In genomic region chr2:172394052-172394392, GRCm38 (mm10) we compare ENCODE assay signal across 13 mouse cellular contexts. TPM values are rescaled to one million over a fixed set of nuclear protein-coding genes. Genes with fewer than 3 reads are reported as not detected.
DNase-seq lines count a peak whose midpoint lies in the region; ATAC-seq and TF ChIP-seq lines count a peak whose summit lies in the region.
"Had no signal": no experiment of that assay in that cellular context is flagged by ENCODE, and none has a peak within 500 bp of the region (broad histone marks: within the 10 kb centered on the region; RNA-seq: fewer than 3 reads in every experiment).

No protein-coding gene starts in this region.

- no peak for ATAC-seq in heart, postnatal 0 days (ENCODE audit: insufficient read depth, low read depth)
- ATAC-seq in forebrain, embryonic 13.5 days = no peak
- ATAC-seq: midbrain, embryonic 16.5 days; Patski had no signal

- H3K4me1 ChIP-seq in heart, postnatal 0 days (ENCODE audit: control insufficient read depth, insufficient read depth) = no peaks in the 10 kb centered on the region
- H3K4me1 ChIP-seq in spleen, adult 2 months (ENCODE audit: control insufficient read depth, insufficient read depth, insufficient read length) = peaks cover 10% of the 10 kb centered on the region; the same call in 1 of the 2 replicates
- peaks cover 51% of the 10 kb centered on the region for H3K4me1 ChIP-seq in bone marrow macrophage, adult 2 months (ENCODE audit: control insufficient read depth, insufficient read depth, low read length)
- no peaks in the 10 kb centered on the region for H3K4me1 ChIP-seq in small intestine, adult 2 months (ENCODE audit: control insufficient read depth, insufficient read depth, insufficient read length, low read length)
- no peaks in the 10 kb centered on the region for H3K4me1 ChIP-seq in forebrain, embryonic 13.5 days

- no peaks in the 10 kb centered on the region for H3K36me3 ChIP-seq in heart, postnatal 0 days (replicated peaks; ENCODE audit: control insufficient read depth, insufficient read depth, low read length)
- no peaks in the 10 kb centered on the region for H3K36me3 ChIP-seq in spleen, adult 2 months (ENCODE audit: control insufficient read depth, insufficient read depth, low read length)
- H3K36me3 ChIP-seq in small intestine, adult 2 months (ENCODE audit: control insufficient read depth, insufficient read depth, low read length) = no peaks in the 10 kb centered on the region
- no peaks in the 10 kb centered on the region for H3K36me3 ChIP-seq in forebrain, embryonic 13.5 days (ENCODE audit: poor library complexity, severe bottlenecking)
- H3K36me3 ChIP-seq: hindbrain, embryonic 10.5 days had no signal

- no peak for DNase-seq in heart, postnatal 0 days (ENCODE audit: low spot score)
- DNase-seq in heart, adult 18-20 months = no peak
- no peak for DNase-seq in spleen, adult 2 months (ENCODE audit: low read depth in 1 of 2, low spot score in 2 of 2)
- DNase-seq in spleen, postnatal 10 days (ENCODE audit: low spot score in 2 of 2) = no peak
- DNase-seq: cerebellum, adult 8-10 months; embryo, embryonic 11 days; gastrocnemius, postnatal 36 days had no signal

- TF ChIP-seq CTCF in heart, postnatal 0 days (IDR thresholded peaks at IDR 0.05; ENCODE audit: low read depth) = no peak
- no peak for TF ChIP-seq CTCF in spleen, adult 2 months (IDR thresholded peaks at IDR 0.05; ENCODE audit: extremely low read depth, insufficient read depth, insufficient read length, insufficient replicate concordance)
- TF ChIP-seq CTCF in bone marrow macrophage, adult 2 months (IDR thresholded peaks at IDR 0.05; ENCODE audit: low read depth, low read length) = no peak
- TF ChIP-seq CTCF in small intestine, adult 2 months (IDR thresholded peaks at IDR 0.05; ENCODE audit: extremely low read depth, insufficient read length, insufficient replicate concordance, low read depth, low read length) = no peak

- H3K27me3 ChIP-seq in heart, postnatal 0 days (ENCODE audit: control insufficient read depth, insufficient read depth, low read length) = 0 out of 2 replicates have a peak, but pooled peaks cover 5% of the 10 kb centered on the region
- H3K27me3 ChIP-seq in spleen, adult 2 months (ENCODE audit: control insufficient read depth, insufficient read depth, low read length) = no peaks in the 10 kb centered on the region
- no peaks in the 10 kb centered on the region for H3K27me3 ChIP-seq in small intestine, adult 2 months (ENCODE audit: control insufficient read depth, insufficient read depth, low read length)
- H3K27me3 ChIP-seq in forebrain, embryonic 13.5 days = no peaks in the 10 kb centered on the region

- TF ChIP-seq EP300 in heart, postnatal 0 days (IDR thresholded peaks at IDR 0.05; ENCODE audit: low read depth) = no peak

- TF ChIP-seq POLR2A in spleen, adult 2 months (IDR thresholded peaks at IDR 0.05; ENCODE audit: low read depth, low read length) = no peak
- TF ChIP-seq POLR2A in bone marrow macrophage, adult 2 months (IDR thresholded peaks at IDR 0.05; ENCODE audit: borderline replicate concordance, low read depth, low read length) = no peak
- TF ChIP-seq POLR2A in small intestine, adult 2 months (IDR thresholded peaks at IDR 0.05; ENCODE audit: low read depth, low read length) = no peak

- peak overlapping the region; percentile 34; the same call in 1 of the 2 replicates for H3K4me2 ChIP-seq in heart, postnatal 0 days (ENCODE audit: low read depth, low read length)
- no peak overlapping the region for H3K4me2 ChIP-seq in forebrain, embryonic 13.5 days

- H3K27ac ChIP-seq in heart, postnatal 0 days (ENCODE audit: low read depth) = no peak overlapping the region
- H3K27ac ChIP-seq in spleen, adult 2 months (ENCODE audit: insufficient read depth, low read length) = 0 out of 2 replicates have a peak overlapping the region, but pooled peaks have one; percentile 16
- no peak overlapping the region for H3K27ac ChIP-seq in bone marrow macrophage, adult 2 months (ENCODE audit: insufficient read depth, low read depth, low read length)
- no peak overlapping the region for H3K27ac ChIP-seq in small intestine, adult 2 months (ENCODE audit: insufficient read depth, low read depth, low read length)
- no peak overlapping the region for H3K27ac ChIP-seq in forebrain, embryonic 13.5 days
- H3K27ac ChIP-seq: hindbrain, embryonic 10.5 days had no signal

- H3K4me3 ChIP-seq in heart, postnatal 0 days (ENCODE audit: low read depth, low read length) = no peak overlapping the region
- H3K4me3 ChIP-seq in spleen, adult 2 months (ENCODE audit: extremely low read depth, insufficient read depth, insufficient read length) = peak overlapping the region; percentile 39; the same call in 1 of the 2 replicates
- H3K4me3 ChIP-seq in bone marrow macrophage, adult 2 months (ENCODE audit: insufficient read depth, low read length) = peak overlapping the region; percentile 48
- peak overlapping the region; percentile 40 for H3K4me3 ChIP-seq in small intestine, adult 2 months (ENCODE audit: low read depth, low read length)
- H3K4me3 ChIP-seq in forebrain, embryonic 13.5 days = no peak overlapping the region
- H3K4me3 ChIP-seq: hindbrain, embryonic 10.5 days had no signal

- no peak overlapping the region for H3K9ac ChIP-seq in heart, postnatal 0 days (replicated peaks; ENCODE audit: low read depth, low read length)
- H3K9ac ChIP-seq in forebrain, embryonic 13.5 days = no peak overlapping the region

- 47% methylated on average over 2 of the region's 2 CpGs for WGBS in heart, postnatal 0 days
- WGBS in spleen, adult 2 months = 52% methylated on average over 2 of the region's 2 CpGs
- WGBS in small intestine, adult 2 months = 45% methylated on average over 2 of the region's 2 CpGs
- 72% methylated on average over 2 of the region's 2 CpGs for WGBS in forebrain, embryonic 13.5 days

- H3K9me3 ChIP-seq in heart, postnatal 0 days (replicated peaks; ENCODE audit: control insufficient read depth, low read length) = no peaks in the 10 kb centered on the region
- no peaks in the 10 kb centered on the region for H3K9me3 ChIP-seq in forebrain, embryonic 13.5 days (replicated peaks)
- H3K9me3 ChIP-seq: hindbrain, embryonic 10.5 days had no signal

RNA-seq across cellular contexts. Expression of gene Cass4, which starts 0.4 kb away (rescaled TPM):
- 0.19 and 1.1 TPM in 2 replicates for total RNA-seq in heart, postnatal 0 days (2014; rRNA removed; ENCODE audit: low replicate concordance)
- 0.16 and 0.20 TPM in 2 replicates for polyA plus RNA-seq in heart, postnatal 0 days (2015; fragmentation: Nextera tagmentation; extraction: Ambion mirVana)
- total RNA-seq in heart, adult 18-20 months (2021) = under 1 TPM; 0.27 to 0.28 TPM
- 1.6 and 2.0 TPM in 2 replicates for polyA plus RNA-seq in spleen, adult 2 months (2012; rRNA removed)
- 1.8 and 2.2 TPM in 2 replicates for polyA plus RNA-seq in bone marrow macrophage, adult 2 months (2012; ENCODE audit: insufficient read depth, insufficient read length, missing spikeins)
- 0.37 and 0.61 TPM in 2 replicates for polyA plus RNA-seq in small intestine, adult 2 months (2012; rRNA removed)
- 0.05 TPM in 1 of 2 replicates, not detected in the other for polyA plus RNA-seq in forebrain, embryonic 13.5 days (2015; fragmentation: Nextera tagmentation; extraction: Ambion mirVana)
- polyA plus RNA-seq: Patski had no signal

RNA-seq across cellular contexts. Expression of gene Cstf1, which starts 23.5 kb away (rescaled TPM):
- total RNA-seq in heart, postnatal 0 days (2014; rRNA removed; ENCODE audit: low replicate concordance) = 24.0 and 39.0 TPM in 2 replicates
- polyA plus RNA-seq in heart, postnatal 0 days (2015; fragmentation: Nextera tagmentation; extraction: Ambion mirVana) = 18.9 and 20.3 TPM in 2 replicates
- 10 to 100 TPM; 14.2 to 19.4 TPM for total RNA-seq in heart, adult 18-20 months (2021)
- polyA plus RNA-seq in spleen, adult 2 months (2012; rRNA removed) = 26.0 and 31.5 TPM in 2 replicates
- 16.2 and 16.8 TPM in 2 replicates for polyA plus RNA-seq in bone marrow macrophage, adult 2 months (2012; ENCODE audit: insufficient read depth, insufficient read length, missing spikeins)
- polyA plus RNA-seq in small intestine, adult 2 months (2012; rRNA removed) = 12.2 and 20.9 TPM in 2 replicates
- polyA plus RNA-seq in forebrain, embryonic 13.5 days (2015; fragmentation: Nextera tagmentation; extraction: Ambion mirVana) = 36.8 and 37.9 TPM in 2 replicates

RNA-seq across cellular contexts. Expression of gene Aurka, which starts 23.7 kb away (rescaled TPM):
- total RNA-seq in heart, postnatal 0 days (2014; rRNA removed; ENCODE audit: low replicate concordance) = 36.6 and 54.8 TPM in 2 replicates
- polyA plus RNA-seq in heart, postnatal 0 days (2015; fragmentation: Nextera tagmentation; extraction: Ambion mirVana) = 23.9 and 25.5 TPM in 2 replicates
- total RNA-seq in heart, adult 18-20 months (2021) = under 1 TPM; 0.55 to 0.93 TPM
- polyA plus RNA-seq in spleen, adult 2 months (2012; rRNA removed) = 8.1 and 10.0 TPM in 2 replicates
- 22.3 and 24.7 TPM in 2 replicates for polyA plus RNA-seq in bone marrow macrophage, adult 2 months (2012; ENCODE audit: insufficient read depth, insufficient read length, missing spikeins)
- polyA plus RNA-seq in small intestine, adult 2 months (2012; rRNA removed) = 4.4 and 9.9 TPM in 2 replicates
- 100 and 102 TPM in 2 replicates for polyA plus RNA-seq in forebrain, embryonic 13.5 days (2015; fragmentation: Nextera tagmentation; extraction: Ambion mirVana)

RNA-seq across cellular contexts. Expression of gene Rtf2, which starts 46.3 kb away (rescaled TPM):
- total RNA-seq in heart, postnatal 0 days (2014; rRNA removed; ENCODE audit: low replicate concordance) = 34.0 and 49.7 TPM in 2 replicates
- 45.1 and 45.9 TPM in 2 replicates for polyA plus RNA-seq in heart, postnatal 0 days (2015; fragmentation: Nextera tagmentation; extraction: Ambion mirVana)
- total RNA-seq in heart, adult 18-20 months (2021) = 10 to 100 TPM; 30.6 to 32.7 TPM
- 30.9 and 35.0 TPM in 2 replicates for polyA plus RNA-seq in spleen, adult 2 months (2012; rRNA removed)
- 111 TPM in 2 replicates for polyA plus RNA-seq in bone marrow macrophage, adult 2 months (2012; ENCODE audit: insufficient read depth, insufficient read length, missing spikeins)
- polyA plus RNA-seq in small intestine, adult 2 months (2012; rRNA removed) = 16.2 and 35.9 TPM in 2 replicates
- 99.2 and 99.3 TPM in 2 replicates for polyA plus RNA-seq in forebrain, embryonic 13.5 days (2015; fragmentation: Nextera tagmentation; extraction: Ambion mirVana)

RNA-seq across cellular contexts. Expression of gene Fam210b, which starts 48.7 kb away (rescaled TPM):
- 3.3 and 6.6 TPM in 2 replicates for total RNA-seq in heart, postnatal 0 days (2014; rRNA removed; ENCODE audit: low replicate concordance)
- 9.4 and 10.0 TPM in 2 replicates for polyA plus RNA-seq in heart, postnatal 0 days (2015; fragmentation: Nextera tagmentation; extraction: Ambion mirVana)
- 1 to 10 TPM; 5.5 to 5.9 TPM for total RNA-seq in heart, adult 18-20 months (2021)
- polyA plus RNA-seq in spleen, adult 2 months (2012; rRNA removed) = 15.0 and 18.1 TPM in 2 replicates
- polyA plus RNA-seq in bone marrow macrophage, adult 2 months (2012; ENCODE audit: insufficient read depth, insufficient read length, missing spikeins) = 10.3 and 10.7 TPM in 2 replicates
- polyA plus RNA-seq in small intestine, adult 2 months (2012; rRNA removed) = 16.8 and 22.7 TPM in 2 replicates
- 39.5 and 41.9 TPM in 2 replicates for polyA plus RNA-seq in forebrain, embryonic 13.5 days (2015; fragmentation: Nextera tagmentation; extraction: Ambion mirVana)

Comparison
In these comparisons a context has a peak if more than half of its experiments do, and no peak if none do; other contexts are left out.
1. H3K4me3 ChIP-seq: peak in spleen, adult 2 months (single experiment), bone marrow macrophage, adult 2 months (single experiment) and small intestine, adult 2 months (single experiment); none in heart, postnatal 0 days (single experiment) and forebrain, embryonic 13.5 days (single experiment).